Comparison of ENCODE assay signal across 14 mouse cellular contexts in genomic region chr1:137136156-137136555, GRCm38 (mm10).
DNase-seq lines count a peak whose midpoint lies in the region; TF ChIP-seq lines count a peak whose summit lies in the region.
"Had no signal": no experiment of that assay in that cellular context is flagged by ENCODE, and none has a peak within 500 bp of the region (broad histone marks: within the 10 kb centered on the region; RNA-seq: fewer than 3 reads in every experiment).

No protein-coding gene starts in this region.

- peak; percentile 35 for DNase-seq in right cerebral cortex, adult 18-20 months
- no peak for DNase-seq in right cerebral cortex, postnatal 4 days
- DNase-seq in brain, embryonic 14.5 days (ENCODE audit: low read depth) = peak; percentile 45
- peak; percentile 25 to 41 for DNase-seq in frontal cortex, postnatal 36 days (ENCODE audit: low spot score in 2 of 2)
- DNase-seq in thymus, adult 18-20 months = no peak
- DNase-seq in ovary, postnatal 36 days (ENCODE audit: low spot score) = no peak
- no peak for DNase-seq in cerebellum, adult 11-12 months
- DNase-seq: adrenal gland, adult 8-10 months; cerebellum, adult 9-11 months; embryo, embryonic 11 days; kidney, adult 8-10 months; kidney, postnatal 36 days; lung, adult 18-20 months; thymus, adult 2 months had no signal

- no peak for TF ChIP-seq POLR2A in brain, embryonic 14.5 days (IDR thresholded peaks at IDR 0.05; ENCODE audit: borderline replicate concordance, extremely low read depth, insufficient read depth, insufficient read length, poor library complexity, severe bottlenecking)

- no peak for TF ChIP-seq CTCF in brain, embryonic 14.5 days (IDR thresholded peaks at IDR 0.05; ENCODE audit: borderline replicate concordance, extremely low read depth, insufficient read depth, insufficient read length)

Comparison
In these comparisons a context has a peak if more than half of its experiments do, and no peak if none do; other contexts are left out.
1. DNase-seq: peak in right cerebral cortex, adult 18-20 months (single experiment), brain, embryonic 14.5 days (single experiment) and frontal cortex, postnatal 36 days (2 of 2); none in right cerebral cortex, postnatal 4 days (single experiment), thymus, adult 18-20 months (0 of 2), ovary, postnatal 36 days (single experiment) and cerebellum, adult 11-12 months (single experiment).